Mouse (Mus musculus): Measurements from ENCODE around the gene Msx3. TPM values are rescaled to one million over a fixed set of nuclear protein-coding genes. Genes with fewer than 3 reads are reported as not detected.

The Msx3 gene
- polyA plus RNA-seq (2016; fragmentation: Nextera tagmentation; extraction: Ambion mirVana) = 0.47 and 0.59 TPM in 2 replicates

GRCm38 (mm10) chr7:140048361-140049114 lies at the start of gene Msx3:
Gene Msx3 (minus strand): TSS chr7:140049089.
- Histone ChIP-seq H3K9ac (0 out of 2 replicates have a peak within 1 kb of the TSS, but pooled peaks have one; percentile 16), H3K4me1 (peaks cover 17% of the 10 kb centered on the region), H3K27ac (no peak within 1 kb of the TSS), H3K4me3 (peak within 1 kb of the TSS; percentile 34), H3K36me3 (no peaks in the 10 kb centered on the region), H3K9me3 (no peaks in the 10 kb centered on the region), H3K4me2 (replicated peaks) (peak within 1 kb of the TSS; percentile 53), H3K27me3 (peaks cover 83% of the 10 kb centered on the region)
- ATAC-seq (ENCODE audit: insufficient number of reproducible peaks, insufficient read depth, low FRiP score, low TSS enrichment) = no peak
- WGBS = under 1% methylated on average over 56 of the region's 56 CpGs

- Histone ChIP-seq H3K9me3 (no peaks in the 10 kb centered on the region), H3K9ac (no peak overlapping the region), H3K27me3 (no peaks in the 10 kb centered on the region; the same call in 1 of the 2 replicates), H3K4me2 (replicated peaks) (no peak overlapping the region), H3K4me1 (peaks cover 11% of the 10 kb centered on the region; the same call in 1 of the 2 replicates), H3K27ac (no peak overlapping the region), H3K4me3 (no peak overlapping the region), H3K36me3 (no peaks in the 10 kb centered on the region)
- ATAC-seq (ENCODE audit: insufficient number of reproducible peaks, insufficient read depth, low FRiP score, low TSS enrichment) = no peak
- 88% methylated on average over 1 of the region's 1 CpGs for WGBS
Measured at GRCm38 (mm10) chr7:140098466-140098865, 49.6 kb upstream of the Msx3 start.

GRCm38 (mm10) chr7:140096055-140096454 lies 47.2 kb upstream of the Msx3 start:
- Histone ChIP-seq H3K9me3 (no peaks in the 10 kb centered on the region), H3K27ac (no peak overlapping the region), H3K27me3 (no peaks in the 10 kb centered on the region; the same call in 1 of the 2 replicates), H3K4me2 (replicated peaks) (no peak overlapping the region), H3K4me1 (0 out of 2 replicates have a peak, but pooled peaks cover 4% of the 10 kb centered on the region), H3K36me3 (no peaks in the 10 kb centered on the region), H3K4me3 (no peak overlapping the region), H3K9ac (no peak overlapping the region)
- no peak for ATAC-seq (ENCODE audit: insufficient number of reproducible peaks, insufficient read depth, low FRiP score, low TSS enrichment)

GRCm38 (mm10) chr7:140095556-140095955 lies 46.7 kb upstream of the Msx3 start:
- 47% methylated on average over 1 of the region's 1 CpGs for WGBS
- H3K36me3 ChIP-seq = no peaks in the 10 kb centered on the region

GRCm38 (mm10) chr7:140094954-140095353 lies 46.1 kb upstream of the Msx3 start:
- ATAC-seq (ENCODE audit: insufficient number of reproducible peaks, insufficient read depth, low FRiP score, low TSS enrichment) = peak; percentile 36; the same call in 1 of the 2 replicates
- H3K9ac ChIP-seq = no peak overlapping the region
- no peaks in the 10 kb centered on the region; the same call in 1 of the 2 replicates for H3K27me3 ChIP-seq
- H3K4me3 ChIP-seq = no peak overlapping the region
- no peaks in the 10 kb centered on the region for H3K36me3 ChIP-seq
- no peak overlapping the region for H3K4me2 ChIP-seq (replicated peaks)
- 0 out of 2 replicates have a peak, but pooled peaks cover 4% of the 10 kb centered on the region for H3K4me1 ChIP-seq
- no peaks in the 10 kb centered on the region for H3K9me3 ChIP-seq
- no peak overlapping the region for H3K27ac ChIP-seq
- WGBS = 48% methylated on average over 5 of the region's 5 CpGs

More at GRCm38 (mm10) chr7:140095556-140095955, 46.7 kb upstream of the Msx3 start:
- Histone ChIP-seq H3K9me3 (no peaks in the 10 kb centered on the region), H3K4me2 (replicated peaks) (no peak overlapping the region), H3K9ac (no peak overlapping the region), H3K4me3 (no peak overlapping the region), H3K27ac (no peak overlapping the region; the same call in 1 of the 2 replicates), H3K4me1 (0 out of 2 replicates have a peak, but pooled peaks cover 4% of the 10 kb centered on the region), H3K27me3 (no peaks in the 10 kb centered on the region; the same call in 1 of the 2 replicates)
- no peak for ATAC-seq (ENCODE audit: insufficient number of reproducible peaks, insufficient read depth, low FRiP score, low TSS enrichment)

- 68% methylated on average over 5 of the region's 5 CpGs for WGBS
- Histone ChIP-seq H3K4me1 (0 out of 2 replicates have a peak, but pooled peaks cover 4% of the 10 kb centered on the region), H3K27me3 (no peaks in the 10 kb centered on the region; the same call in 1 of the 2 replicates), H3K4me3 (no peak within 1 kb of the TSS), H3K36me3 (no peaks in the 10 kb centered on the region), H3K9me3 (no peaks in the 10 kb centered on the region), H3K9ac (no peak within 1 kb of the TSS), H3K4me2 (replicated peaks) (no peak within 1 kb of the TSS), H3K27ac (no peak within 1 kb of the TSS)
- no peak; the same call in 1 of the 2 replicates for ATAC-seq (ENCODE audit: insufficient number of reproducible peaks, insufficient read depth, low FRiP score, low TSS enrichment)
Measured at GRCm38 (mm10) chr7:140092924-140093528, 44.1 kb upstream of the Msx3 start, which contains the start of gene Prap1. Gene Prap1 (plus strand): TSS chr7:140093395.

- 0 out of 2 replicates have a peak, but pooled peaks cover 4% of the 10 kb centered on the region for H3K4me1 ChIP-seq
- 80% methylated on average over 10 of the region's 10 CpGs for WGBS
- no peak overlapping the region for H3K27ac ChIP-seq
- H3K4me2 ChIP-seq (replicated peaks) = no peak overlapping the region
- H3K9me3 ChIP-seq = no peaks in the 10 kb centered on the region
- H3K27me3 ChIP-seq = no peaks in the 10 kb centered on the region; the same call in 1 of the 2 replicates
- no peak overlapping the region for H3K4me3 ChIP-seq
- H3K36me3 ChIP-seq = no peaks in the 10 kb centered on the region
- no peak for ATAC-seq (ENCODE audit: insufficient number of reproducible peaks, insufficient read depth, low FRiP score, low TSS enrichment)
- H3K9ac ChIP-seq = no peak overlapping the region
Measured at GRCm38 (mm10) chr7:140090601-140091000, 41.7 kb upstream of the Msx3 start.

GRCm38 (mm10) chr7:140082242-140082678 lies 33.4 kb upstream of the Msx3 start, which contains the start of gene Caly:
Gene Caly (minus strand): TSS chr7:140082548.
- Histone ChIP-seq H3K27ac (no peak within 1 kb of the TSS), H3K4me1 (peaks cover 17% of the 10 kb centered on the region), H3K4me2 (replicated peaks) (peak within 1 kb of the TSS; percentile 45), H3K9me3 (no peaks in the 10 kb centered on the region), H3K9ac (no peak within 1 kb of the TSS), H3K4me3 (peak within 1 kb of the TSS; percentile 12), H3K27me3 (peaks cover 41% of the 10 kb centered on the region), H3K36me3 (no peaks in the 10 kb centered on the region)
- ATAC-seq (ENCODE audit: insufficient number of reproducible peaks, insufficient read depth, low FRiP score, low TSS enrichment) = peak; percentile 72; the same call in 1 of the 2 replicates
- 11% methylated on average over 18 of the region's 18 CpGs for WGBS

GRCm38 (mm10) chr7:140081408-140082241 lies 32.7 kb upstream of the Msx3 start:
- Histone ChIP-seq H3K27ac (no peak overlapping the region), H3K4me2 (replicated peaks) (peak overlapping the region; percentile 45), H3K27me3 (peaks cover 41% of the 10 kb centered on the region), H3K9me3 (no peaks in the 10 kb centered on the region), H3K4me1 (peaks cover 17% of the 10 kb centered on the region), H3K36me3 (no peaks in the 10 kb centered on the region), H3K4me3 (peak overlapping the region; percentile 12), H3K9ac (no peak overlapping the region)
- 21% methylated on average over 20 of the region's 20 CpGs for WGBS
- no peak for ATAC-seq (ENCODE audit: insufficient number of reproducible peaks, insufficient read depth, low FRiP score, low TSS enrichment)

- no peak overlapping the region for H3K27ac ChIP-seq
Measured at GRCm38 (mm10) chr7:140080503-140081156, 31.7 kb upstream of the Msx3 start.

More at GRCm38 (mm10) chr7:140080503-140081156, 31.7 kb upstream of the Msx3 start:
- H3K9ac ChIP-seq = no peak overlapping the region
- peak overlapping the region; percentile 45 for H3K4me2 ChIP-seq (replicated peaks)
- H3K4me1 ChIP-seq = peaks cover 17% of the 10 kb centered on the region
- peak overlapping the region; percentile 22 for H3K4me3 ChIP-seq
- H3K9me3 ChIP-seq = no peaks in the 10 kb centered on the region
- ATAC-seq (ENCODE audit: insufficient number of reproducible peaks, insufficient read depth, low FRiP score, low TSS enrichment) = peak; percentile 72
- no peaks in the 10 kb centered on the region for H3K36me3 ChIP-seq
- peaks cover 41% of the 10 kb centered on the region for H3K27me3 ChIP-seq
- 4% methylated on average over 24 of the region's 24 CpGs for WGBS

Data from embryonic facial prominence, embryonic 12.5 days (tissue).